Mouse (Mus musculus) common myeloid progenitor, adult 5-6 weeks (primary cell): ENCODE measurements at regions not wholly inside any gene's neighbourhood (a gene's known extent, or its start where the extent isn't known, plus 50 kb on each side); places are given as distances from the start of the nearest gene placed in this dataset.

Experiments
- ATAC-seq: replicated peaks from 2 replicates; pipeline ENCODE4 v1.8.0; 2016; ENCODE audit warnings: low read depth, mild to moderate bottlenecking, moderate TSS enrichment, inconsistent platforms; ENCODE audit not compliant: poor library complexity, severe bottlenecking

GRCm38 (mm10) chr5:29142957-29143356 lies 52.8 kb upstream of the Rnf32 start:
- ATAC-seq = no peak

GRCm38 (mm10) chr5:29142502-29142901 lies 53.3 kb upstream of the Rnf32 start:
- ATAC-seq = no peak

- no peak for ATAC-seq
Measured at GRCm38 (mm10) chr5:29137481-29137880, 58.3 kb upstream of the Rnf32 start.

GRCm38 (mm10) chr5:29132261-29132660 lies 63.5 kb upstream of the Rnf32 start:
- no peak for ATAC-seq

- ATAC-seq = no peak
Measured at GRCm38 (mm10) chr5:29131762-29132161, 64.0 kb upstream of the Rnf32 start.

- ATAC-seq = no peak
Measured at GRCm38 (mm10) chr5:29129724-29130123, 66.1 kb upstream of the Rnf32 start.

- ATAC-seq = no peak
Measured at GRCm38 (mm10) chr5:29116942-29117341, 78.8 kb upstream of the Rnf32 start.

- ATAC-seq = no peak
Measured at GRCm38 (mm10) chr5:29112531-29112930, 83.3 kb upstream of the Rnf32 start.

GRCm38 (mm10) chr5:29107276-29107675 lies 88.5 kb upstream of the Rnf32 start:
- no peak for ATAC-seq

- no peak for ATAC-seq
Measured at GRCm38 (mm10) chr5:29083288-29083687, 112.5 kb upstream of the Rnf32 start.

- no peak for ATAC-seq
Measured at GRCm38 (mm10) chr5:29054393-29054792, 141.4 kb upstream of the Rnf32 start.

GRCm38 (mm10) chr5:29036636-29037035 lies 159.2 kb upstream of the Rnf32 start:
- ATAC-seq = no peak

- ATAC-seq = no peak
Measured at GRCm38 (mm10) chr5:29033462-29033997, 162.3 kb upstream of the Rnf32 start.

GRCm38 (mm10) chr5:29030525-29030924 lies 165.3 kb upstream of the Rnf32 start:
- ATAC-seq = no peak

- no peak for ATAC-seq
Measured at GRCm38 (mm10) chr5:29029957-29030356, 165.8 kb upstream of the Rnf32 start.

- no peak for ATAC-seq
Measured at GRCm38 (mm10) chr5:29025045-29025444, 170.7 kb upstream of the Rnf32 start.

GRCm38 (mm10) chr5:28992796-28993195 lies 203.0 kb upstream of the Rnf32 start:
- ATAC-seq = no peak

- no peak for ATAC-seq
Measured at GRCm38 (mm10) chr5:28979932-28980331, 215.9 kb upstream of the Rnf32 start.

GRCm38 (mm10) chr5:28970404-28970803 lies 225.4 kb upstream of the Rnf32 start:
- ATAC-seq = no peak

GRCm38 (mm10) chr5:28955036-28955435 lies 240.8 kb upstream of the Rnf32 start:
- no peak for ATAC-seq

GRCm38 (mm10) chr5:28947465-28947864 lies 248.3 kb upstream of the Rnf32 start:
- no peak for ATAC-seq

GRCm38 (mm10) chr5:28943571-28944316 lies 252.0 kb upstream of the Rnf32 start:
- ATAC-seq = no peak
